Mouse (Mus musculus) adrenal gland, postnatal 4 days (tissue): ENCODE measurements around the gene Armcx3. TPM values are rescaled to one million over a fixed set of nuclear protein-coding genes. Genes with fewer than 3 reads are reported as not detected.
"Not testable (repeated sequence)": the region's sequence is repeated elsewhere in the genome, so short reads cannot be mapped to it uniquely, and the experiment has no call there.

Experiments used
- DNase-seq, 2 experiments: peaks; one replicate each; pipeline ENCODE4 v3.0.0; 2021 to 2022; ENCODE audit warnings: low spot score in 2 of 2, mixed read lengths in 2 of 2
- long read RNA-seq, 2 experiments: library from polyadenylated mRNA; stranded (forward); transcript quantifications; one replicate each; pipeline ENCODE4 v2.0.0; 2021
- total RNA-seq, 2 experiments: library from RNA; stranded (reverse); gene quantifications; 2 replicates each; pipeline ENCODE4 v1.2.3; 2021

Armcx3 gene
- total RNA-seq, result 10 to 100 TPM; 48.2 to 48.9 TPM
- long read RNA-seq, experiment 1, transcript Armcx3-201 (5 exons, 3,327 nt), result major isoform, 33 of 48 reads
- long read RNA-seq, experiment 1, partial matches to known transcripts, result 4 of 48 reads
- long read RNA-seq, experiment 1, other reads (novel, unspliced or antisense), result 10 of 48 reads
- long read RNA-seq, experiment 2, transcript Armcx3-201 (5 exons, 3,327 nt), result major isoform, 80 of 111 reads
- long read RNA-seq, experiment 2, partial matches to known transcripts, result 20 of 111 reads
- long read RNA-seq, experiment 2, other reads (novel, unspliced or antisense), result 10 of 111 reads

GRCm38 (mm10) chrX:134756434-134757292 is at the start of gene Armcx3:
Gene Armcx3 (plus strand): TSS chrX:134756595.
- no peak for DNase-seq

- DNase-seq, result no peak
These were observed 39.5 kb upstream of the Armcx3 start for GRCm38 (mm10) chrX:134716863-134717262.

DNA sequence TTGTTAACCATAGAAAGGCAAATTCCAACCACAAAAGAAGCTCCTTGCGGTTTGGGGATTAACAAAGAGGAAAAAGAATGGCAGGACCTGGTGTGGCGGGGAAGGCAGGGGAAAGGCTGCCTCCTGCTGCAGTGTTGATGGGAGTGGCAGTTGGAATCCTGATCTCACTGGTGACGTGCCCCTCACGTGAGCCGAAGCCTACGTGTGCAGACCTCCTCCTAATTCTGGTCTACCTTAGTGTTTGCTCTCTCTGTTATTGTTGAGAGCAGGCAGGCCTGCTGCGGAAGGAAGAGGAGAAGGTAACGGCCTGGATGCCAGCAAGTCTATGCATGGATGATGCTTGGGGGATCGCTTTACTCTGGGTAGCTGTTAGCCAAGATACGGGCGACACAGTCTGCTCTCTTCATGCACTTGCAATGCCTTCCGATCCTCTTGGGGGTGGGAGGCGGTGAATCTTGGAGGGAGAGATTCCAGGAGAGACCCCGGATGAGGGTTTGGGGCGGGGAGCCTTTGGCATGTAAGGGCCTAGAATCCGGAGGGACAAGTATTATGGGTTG is 38.6 kb upstream of the Armcx3 start, which contains the start of gene Armcx1:
Gene Armcx1 (plus strand): TSS at position 212 of the 557 bp plus-strand sequence.
- peak in 1 of 2 experiments; percentile 17 for DNase-seq

DNA sequence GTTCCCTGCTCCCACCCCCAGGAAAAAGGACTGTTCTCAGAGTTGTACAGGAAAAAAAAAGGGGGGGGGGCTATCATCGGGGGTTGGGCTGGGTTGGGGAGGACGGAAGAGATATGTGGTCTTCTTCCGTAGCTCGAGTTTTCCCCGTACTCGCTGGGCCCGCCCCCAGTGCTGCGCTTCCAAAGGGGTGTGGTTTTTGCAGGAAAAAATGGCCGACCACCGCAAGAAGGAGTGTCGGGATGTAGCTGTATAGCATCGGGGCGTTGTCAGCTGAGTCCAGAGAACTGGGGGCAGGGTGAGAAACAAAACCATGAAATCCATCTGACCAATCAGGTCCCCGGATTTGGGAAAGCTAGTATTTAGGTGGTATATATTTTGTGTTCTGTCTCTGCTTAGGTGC is 37.9 kb upstream of the Armcx3 start:
- peak in 1 of 2 experiments; percentile 16 for DNase-seq

GRCm38 (mm10) chrX:134723762-134724161 is 32.6 kb upstream of the Armcx3 start:
- not testable (repeated sequence) for DNase-seq

DNA sequence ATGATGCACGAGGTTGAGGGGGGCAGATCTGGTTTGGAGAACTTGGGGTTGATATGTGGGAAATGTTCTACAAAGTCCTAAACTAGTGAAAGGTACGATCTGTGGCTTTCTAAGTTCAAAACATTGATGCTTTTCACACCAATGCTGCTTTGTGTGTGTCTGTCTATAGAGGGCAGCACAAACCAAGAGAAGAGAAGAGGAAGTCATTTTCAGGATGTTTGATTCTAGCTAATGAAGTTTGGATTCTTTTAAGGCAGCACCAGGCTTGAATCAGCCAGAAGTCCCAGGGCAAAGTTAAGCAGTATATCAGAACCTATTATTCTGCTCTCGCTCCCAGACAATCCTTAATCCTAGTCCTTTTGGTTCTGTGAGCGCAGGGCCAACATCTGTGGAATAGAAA is 26.6 kb upstream of the Armcx3 start:
- no peak for DNase-seq

GRCm38 (mm10) chrX:134737796-134738195 is 18.6 kb upstream of the Armcx3 start:
- no peak for DNase-seq

GRCm38 (mm10) chrX:134739160-134739559 is 17.2 kb upstream of the Armcx3 start:
- no peak for DNase-seq

DNA sequence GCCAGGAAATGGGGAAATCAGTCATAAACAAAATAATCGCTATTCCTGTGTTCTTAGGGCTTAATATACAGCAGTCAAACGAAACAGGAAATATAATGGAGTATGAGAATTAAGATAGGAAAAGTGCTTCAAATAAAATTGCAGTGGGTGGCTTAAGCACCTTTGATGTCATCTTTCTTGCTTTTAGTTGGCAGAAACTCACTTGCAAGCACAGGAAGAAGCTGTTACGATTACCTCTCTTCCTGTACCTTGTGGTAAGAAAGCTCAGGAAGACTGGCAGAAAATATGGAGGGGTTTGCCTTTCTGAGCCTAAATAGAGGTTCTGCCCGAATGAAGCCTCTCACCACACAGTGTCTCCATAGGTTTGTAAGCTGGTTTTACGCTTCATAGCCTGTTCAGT is 14.5 kb upstream of the Armcx3 start:
- no peak for DNase-seq

- no peak for DNase-seq
These were observed 9.9 kb upstream of the Armcx3 start for GRCm38 (mm10) chrX:134746459-134746858.

DNA sequence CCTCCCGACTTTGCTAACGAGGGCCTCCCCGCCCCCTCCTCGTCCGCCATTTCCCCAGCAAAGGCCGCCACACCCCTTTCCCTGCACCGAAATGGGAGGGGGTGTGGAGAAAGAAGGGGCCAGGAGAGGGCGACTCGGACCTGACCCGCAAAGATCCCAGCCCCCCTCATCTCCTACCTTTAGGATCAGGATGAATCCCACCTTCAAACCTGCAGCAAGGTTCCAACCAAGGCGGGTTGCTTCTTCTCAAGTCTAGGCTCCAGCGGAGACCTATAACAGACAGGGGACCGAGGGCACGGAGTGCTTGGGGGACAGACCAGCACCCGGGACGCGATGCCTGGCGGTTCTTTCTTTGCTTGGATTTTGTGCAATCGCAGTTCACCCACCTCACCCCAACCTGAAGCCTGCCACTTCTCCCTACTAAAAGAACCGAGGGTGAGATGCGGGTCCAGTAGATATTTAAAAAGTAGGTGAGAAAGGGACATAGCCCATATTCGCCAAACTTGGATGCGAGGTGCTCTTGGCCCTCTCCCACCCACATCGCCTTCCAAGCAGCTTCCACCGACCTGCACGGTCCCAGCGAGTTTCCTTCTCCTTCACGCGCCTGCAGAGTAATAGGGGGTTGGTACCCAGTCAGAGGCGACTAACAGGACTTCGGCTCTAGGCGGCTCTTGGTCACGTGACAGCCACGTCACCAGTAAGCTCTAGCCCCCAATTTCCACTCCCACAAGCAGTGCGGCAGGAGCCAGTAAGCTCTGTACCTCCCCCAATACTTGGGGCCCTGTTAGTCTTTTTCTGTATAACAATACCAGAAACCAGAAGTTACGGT is 5.4 kb upstream of the Armcx3 start, which contains the start of gene Armcx6:
Gene Armcx6 (minus strand): TSS at position 654 of the 829 bp plus-strand sequence.
- DNase-seq, result peak in 1 of 2 experiments; percentile 20

DNA sequence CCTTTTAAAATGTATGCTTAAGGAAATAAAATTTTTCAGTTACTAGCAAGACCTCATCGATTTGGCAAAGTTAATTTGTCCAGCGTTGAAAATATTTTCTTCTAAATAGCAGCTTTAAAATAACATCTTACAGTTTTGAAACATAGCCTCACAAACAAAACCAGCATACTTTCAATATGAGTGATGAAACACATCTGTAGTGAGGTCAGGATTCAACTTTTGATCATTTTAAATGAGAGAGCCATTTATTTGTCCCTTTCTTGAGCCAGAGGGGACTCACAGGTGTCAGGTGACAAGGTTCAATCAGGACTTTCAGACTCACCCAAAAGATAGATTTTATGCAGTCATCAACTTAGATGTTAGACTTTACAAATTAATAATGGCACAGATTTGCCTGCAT is 4.5 kb upstream of the Armcx3 start:
- DNase-seq, result no peak

- DNase-seq, result no peak
These were observed 3.8 kb upstream of the Armcx3 start for GRCm38 (mm10) chrX:134752584-134752983.

DNA sequence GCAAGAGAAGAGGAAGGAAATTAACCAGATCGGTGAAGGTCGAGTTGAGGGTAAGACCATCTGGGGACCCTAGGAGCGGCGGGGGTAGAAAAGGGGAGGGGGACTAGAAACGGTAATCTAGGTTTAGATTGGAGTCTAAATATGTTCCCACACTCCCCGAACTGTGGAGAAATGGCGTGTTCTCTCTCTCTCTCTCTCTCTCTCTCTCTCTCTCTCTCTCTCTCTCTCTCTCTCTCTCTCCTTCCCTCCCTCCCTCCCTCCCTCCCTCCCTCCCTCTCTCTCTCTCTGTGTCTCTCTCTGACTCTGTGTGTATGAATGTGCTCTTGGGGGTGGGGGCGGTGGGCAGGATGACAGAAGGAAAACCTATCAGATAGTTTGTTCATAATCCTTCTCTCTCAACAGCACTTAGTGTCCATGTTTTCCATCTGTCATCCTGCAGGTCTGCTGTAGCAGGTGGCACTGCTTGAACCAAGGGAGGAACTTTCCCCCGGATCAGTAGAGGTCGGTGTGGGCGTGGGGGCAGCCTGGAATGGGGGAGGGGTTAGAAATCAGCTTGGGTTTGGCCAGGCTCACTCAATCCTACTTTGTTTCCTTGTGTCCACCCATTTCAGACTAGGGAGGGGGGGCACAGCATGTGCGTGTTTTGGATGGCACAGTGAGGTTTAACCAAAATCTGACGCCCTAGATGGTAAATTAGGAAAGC is 1.0 kb downstream of the Armcx3 start:
- DNase-seq, result no peak

DNA sequence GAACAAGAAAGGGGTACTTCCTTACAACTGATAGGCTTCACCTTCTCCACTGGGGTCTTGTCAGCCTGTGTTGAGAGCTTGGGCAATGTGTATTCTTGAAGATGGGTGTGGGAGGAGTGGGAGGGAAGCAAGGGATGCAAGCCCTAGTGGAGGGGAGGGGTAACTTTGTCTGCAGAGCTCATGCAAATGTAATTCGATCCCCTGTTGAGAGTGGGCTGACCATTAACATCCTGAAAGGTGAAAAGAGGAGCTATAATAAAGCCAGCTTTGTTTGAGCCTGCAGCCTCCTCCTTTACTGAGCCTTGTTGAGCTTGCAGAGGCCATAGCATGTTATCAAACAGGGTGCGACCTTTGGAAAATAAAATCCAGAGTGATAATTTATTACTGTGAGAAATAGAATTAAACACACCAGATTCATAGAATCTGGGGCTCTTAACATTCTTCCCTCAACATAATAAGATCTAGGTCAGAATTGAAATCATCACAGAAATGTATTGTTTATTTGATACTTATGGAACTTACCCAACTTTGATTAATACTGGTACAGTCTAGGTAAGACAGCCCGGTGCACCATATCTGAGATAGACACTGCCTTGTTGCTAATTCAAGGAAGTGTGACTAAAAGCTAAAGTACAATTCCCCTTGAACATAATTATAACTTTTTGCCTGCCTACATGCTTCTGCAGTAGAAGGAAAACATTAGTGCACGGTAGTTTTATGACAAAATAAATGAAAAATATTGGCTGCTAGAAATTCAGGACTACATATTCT is 7.2 kb downstream of the Armcx3 start:
- DNase-seq, result not testable (repeated sequence)

DNA sequence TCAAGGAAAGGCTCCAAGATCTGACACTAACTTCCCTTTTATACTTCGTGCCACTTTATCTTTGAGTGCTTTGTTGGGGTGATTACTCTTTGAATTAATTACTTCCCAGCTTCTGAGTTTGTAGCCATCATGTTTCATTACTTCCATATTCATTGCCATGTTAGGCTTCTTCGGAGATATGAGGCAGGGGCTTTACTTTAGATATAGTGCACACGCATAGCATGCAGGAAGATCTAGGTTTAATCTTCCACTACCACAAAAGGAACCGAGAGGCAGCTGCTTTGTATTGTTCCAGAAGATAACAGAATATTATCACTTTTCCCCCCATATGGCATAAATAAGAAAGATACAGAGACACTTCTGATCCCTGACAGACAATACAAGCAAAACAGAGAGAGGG is 31.3 kb downstream of the Armcx3 start:
- DNase-seq, result no peak

GRCm38 (mm10) chrX:134807833-134808754 is 51.7 kb downstream of the Armcx3 start:
- peak in 1 of 2 experiments; percentile 5 for DNase-seq

- DNase-seq, result peak in 1 of 2 experiments; percentile 3
These were observed 52.4 kb downstream of the Armcx3 start, which contains the start of gene Armcx2 for GRCm38 (mm10) chrX:134808755-134809224. Gene Armcx2 (minus strand): TSS chrX:134809221.
